Mouse (Mus musculus) ZHBTc4 (cell line): ENCODE measurements around the gene St6galnac3.

Source experiments
- DNase-seq: peaks from one replicate; pipeline ENCODE4 v3.0.0-alpha.2; 2011; ENCODE audit warnings: low read depth, low spot score

St6galnac3 gene

DNA sequence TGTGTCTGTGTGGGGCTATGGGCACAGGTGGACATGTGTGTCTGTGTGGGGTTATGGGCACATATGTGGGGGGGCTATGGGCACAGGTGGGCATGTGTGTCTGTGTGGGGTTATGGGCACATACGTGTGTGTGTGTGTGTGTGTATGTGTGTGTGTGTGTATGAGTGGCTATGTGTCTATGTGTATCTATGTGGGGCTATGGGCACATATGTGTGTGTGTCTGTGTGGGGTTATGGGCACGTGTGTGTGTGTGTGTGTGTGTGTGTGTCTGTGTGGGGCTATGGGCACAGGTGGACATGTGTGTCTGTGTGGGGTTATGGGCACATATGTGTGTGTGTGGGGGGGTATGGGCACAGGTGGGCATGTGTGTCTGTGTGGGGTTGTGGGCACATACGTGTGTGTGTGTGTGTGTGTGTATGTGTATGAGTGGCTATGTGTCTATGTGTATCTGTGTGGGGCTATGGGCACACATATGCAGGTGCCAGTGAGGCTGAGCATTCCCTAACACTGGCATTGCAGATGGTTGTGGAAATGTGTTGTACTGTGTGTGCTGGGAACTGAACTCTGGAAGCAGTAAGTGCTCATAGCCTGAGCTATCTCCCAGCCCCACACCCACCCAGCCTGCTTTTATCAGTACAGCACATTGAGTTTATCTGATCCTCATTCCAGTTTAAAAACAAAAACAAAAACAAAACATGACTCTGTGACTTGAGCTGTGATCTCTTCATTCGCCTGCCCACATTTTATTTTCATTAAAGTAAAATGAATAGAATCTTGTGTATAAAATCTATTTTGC lies 8.6 kb upstream of the St6galnac3 start:
- DNase-seq, result no peak

DNA sequence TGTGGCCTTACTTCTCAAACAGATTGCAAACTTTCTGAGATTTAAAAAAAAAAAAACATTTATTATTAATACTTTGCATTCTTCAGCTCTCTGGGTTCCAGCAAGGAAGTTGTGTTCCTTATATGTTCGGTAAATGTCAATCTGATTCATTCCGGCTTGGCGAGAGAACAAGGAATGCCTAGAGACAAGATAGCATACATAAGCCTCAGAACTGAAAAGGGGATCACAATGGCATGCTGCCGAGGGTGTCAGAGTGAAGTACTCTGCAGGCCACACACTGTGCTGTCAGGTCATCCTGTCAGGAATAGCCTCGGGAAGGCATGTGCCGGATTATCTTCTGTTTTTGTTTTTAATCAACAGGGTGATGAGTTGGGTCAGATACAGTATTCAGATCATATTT lies 7.8 kb upstream of the St6galnac3 start:
- DNase-seq, result no peak

DNA sequence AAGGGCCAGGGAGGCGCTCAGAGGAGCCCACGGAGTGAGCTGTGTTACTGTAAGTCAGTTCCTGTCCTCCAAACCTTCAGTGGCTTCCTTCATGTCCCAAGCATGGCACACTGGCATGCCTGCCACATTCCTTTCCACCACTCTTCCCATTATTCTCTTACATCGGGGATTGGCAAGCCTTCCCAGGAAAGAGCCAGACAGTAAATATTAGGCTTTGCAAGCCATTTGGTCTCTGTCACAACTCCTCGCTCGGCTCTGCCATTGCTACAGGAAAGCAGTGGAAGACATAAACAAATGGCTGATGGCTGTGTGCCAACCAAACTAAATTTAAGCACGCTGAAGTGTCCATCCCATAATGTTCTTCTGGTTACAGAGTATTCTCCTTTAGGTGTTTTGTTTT lies 7.1 kb upstream of the St6galnac3 start:
- DNase-seq, result no peak

DNA sequence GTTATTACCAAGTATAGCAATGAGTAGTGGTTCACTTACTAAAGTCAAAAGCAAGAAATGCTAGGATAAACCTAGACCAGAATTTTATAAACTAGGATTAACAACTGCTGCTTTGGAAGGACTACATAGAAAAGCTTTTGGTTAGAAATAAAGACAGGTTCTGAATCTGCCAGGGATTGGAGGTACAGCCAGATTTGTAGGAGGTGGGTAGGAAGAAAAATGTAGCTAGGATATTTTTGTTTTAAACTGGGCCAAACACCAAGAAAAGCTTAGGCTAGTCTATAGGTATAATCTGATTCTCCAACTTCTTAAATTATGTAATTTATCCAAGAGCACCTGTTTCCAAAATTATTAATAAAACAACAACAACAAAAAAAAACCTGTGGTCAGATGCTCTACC lies 3.6 kb upstream of the St6galnac3 start:
- no peak for DNase-seq

DNA sequence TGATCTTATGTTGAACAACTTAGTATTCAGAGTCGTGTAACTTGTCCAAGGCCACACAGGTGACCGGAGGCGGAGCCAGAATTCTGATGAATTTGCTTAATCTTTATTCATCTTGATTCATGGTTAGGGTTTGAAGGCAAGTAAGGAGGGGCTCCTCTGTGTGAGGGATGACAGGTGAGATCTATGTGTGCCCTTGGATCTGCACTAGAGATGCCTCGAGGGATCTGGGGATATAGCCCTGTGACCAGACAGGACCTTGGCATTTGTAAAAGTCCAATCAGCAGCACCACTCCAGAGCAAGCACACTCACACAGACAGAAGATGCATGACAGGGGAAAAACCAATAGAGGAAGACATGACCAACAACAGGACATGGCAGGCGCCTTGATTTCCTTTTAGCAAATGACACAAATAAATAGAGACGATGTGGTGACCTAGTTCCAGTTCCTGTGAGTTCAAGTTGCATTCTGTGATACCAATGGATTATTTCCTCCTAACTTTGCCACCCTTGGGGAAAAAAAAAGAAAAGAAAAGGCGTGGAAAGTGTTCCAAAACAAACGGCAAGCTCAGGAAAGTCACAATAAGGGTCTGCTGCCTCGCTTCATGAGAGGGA lies 1.4 kb downstream of the St6galnac3 start:
- DNase-seq, result no peak

DNA sequence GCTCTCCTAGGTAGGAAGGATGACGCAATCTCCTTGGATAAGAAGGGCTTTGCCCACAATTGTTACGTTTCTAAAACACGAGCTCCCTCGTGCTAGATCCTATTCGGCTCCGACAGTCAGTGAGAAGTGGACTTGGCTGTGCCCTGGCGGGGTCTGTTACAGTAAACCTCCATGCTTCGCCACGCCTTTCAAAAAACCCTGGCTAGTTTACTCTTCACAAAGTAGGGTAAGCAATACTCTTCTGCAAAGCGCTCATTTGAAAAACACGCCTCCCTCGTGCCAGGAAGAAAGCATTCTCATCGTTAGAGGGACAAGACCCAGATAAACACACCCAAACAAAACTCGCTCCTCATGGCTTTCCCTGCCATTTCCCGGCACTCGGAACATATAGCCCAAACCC lies 3.4 kb downstream of the St6galnac3 start:
- DNase-seq, result no peak

DNA sequence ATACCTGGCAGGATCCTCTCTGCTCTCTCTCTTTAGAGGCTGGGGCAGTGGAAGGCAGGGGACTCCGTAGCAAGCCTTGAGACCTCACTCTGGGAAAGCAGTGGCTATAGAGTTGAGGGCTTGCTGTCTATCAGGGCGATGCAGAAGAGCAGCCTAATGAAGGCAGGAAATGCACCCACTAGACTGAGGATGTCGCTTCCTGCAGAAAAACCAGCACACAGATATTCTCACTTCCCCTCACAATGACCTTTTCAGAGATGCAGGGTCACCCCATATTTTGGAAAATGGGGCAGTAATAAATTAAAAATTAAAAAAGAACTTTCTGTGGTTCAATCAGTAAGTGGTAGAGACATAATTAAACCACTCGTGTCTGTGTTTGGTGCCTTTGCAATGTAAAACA lies 4.1 kb downstream of the St6galnac3 start:
- DNase-seq, result no peak

DNA sequence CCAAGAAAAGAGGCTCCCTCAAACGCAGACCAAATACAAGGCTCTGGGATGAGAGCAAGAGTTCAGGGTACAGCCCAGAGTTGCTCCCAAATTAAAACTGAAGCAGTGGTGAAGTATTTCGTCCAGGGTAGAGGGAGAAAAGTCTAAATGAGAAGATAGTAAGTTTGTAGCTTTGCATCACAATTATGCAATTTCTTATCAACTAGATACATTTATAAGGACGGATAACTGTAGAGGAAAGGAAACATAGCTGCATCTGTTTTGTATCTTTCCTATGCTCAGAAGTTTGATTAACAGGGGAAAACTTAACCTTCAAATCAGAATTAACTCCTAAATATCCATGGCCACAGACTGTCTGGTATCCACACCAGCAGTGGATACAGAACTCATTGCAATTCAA lies 4.7 kb downstream of the St6galnac3 start:
- no peak for DNase-seq

DNA sequence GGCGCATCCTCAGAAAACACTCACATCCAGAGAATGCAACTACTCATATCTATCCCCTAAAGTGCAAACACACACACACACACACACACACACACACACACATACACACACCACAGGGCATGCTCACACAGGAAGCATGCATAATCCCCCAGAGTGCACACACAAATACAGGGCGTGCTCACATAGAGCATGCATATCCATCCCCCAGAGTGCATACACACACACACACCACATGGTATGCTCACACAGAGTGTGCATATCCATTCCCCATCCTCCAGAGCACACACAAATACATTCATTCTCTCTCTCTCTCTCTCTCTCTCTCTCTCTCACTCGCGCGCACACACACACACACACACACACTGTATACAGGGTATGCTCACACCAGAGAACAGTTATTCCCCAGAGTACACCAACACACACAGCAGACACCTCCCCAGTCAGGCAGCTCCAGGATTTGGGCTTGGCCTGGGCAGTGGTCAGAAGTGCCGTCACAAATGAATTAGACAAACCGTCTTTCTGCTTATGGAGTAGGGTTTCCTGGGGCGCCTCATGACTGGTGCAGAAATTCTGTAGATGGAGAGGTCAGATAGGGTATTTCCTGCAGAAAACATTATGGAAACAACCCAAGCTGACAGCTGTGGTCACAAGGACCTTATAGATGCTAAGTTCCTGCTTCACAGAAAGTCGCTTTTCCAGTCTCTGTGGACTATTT lies 5.6 kb downstream of the St6galnac3 start:
- DNase-seq, result no peak

DNA sequence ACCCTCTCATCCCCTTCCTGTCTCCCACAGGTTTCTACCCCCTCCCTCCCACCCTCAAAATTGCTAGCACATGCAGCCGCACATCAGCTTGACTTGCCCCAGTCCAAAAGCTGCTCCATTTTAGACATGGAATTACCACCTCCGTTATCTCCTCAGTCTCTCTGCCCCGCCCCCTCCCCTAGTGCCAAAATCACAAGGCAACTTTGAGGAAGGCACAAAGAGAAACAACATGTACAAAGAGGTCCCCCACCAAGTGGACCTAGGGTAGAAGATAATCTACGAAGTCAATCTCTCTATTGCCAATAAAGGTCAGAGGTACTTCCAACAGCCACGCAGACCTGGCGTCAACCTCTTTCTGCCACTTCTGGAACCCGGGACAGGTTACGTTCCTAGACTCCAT lies 6.2 kb downstream of the St6galnac3 start:
- no peak for DNase-seq

DNA sequence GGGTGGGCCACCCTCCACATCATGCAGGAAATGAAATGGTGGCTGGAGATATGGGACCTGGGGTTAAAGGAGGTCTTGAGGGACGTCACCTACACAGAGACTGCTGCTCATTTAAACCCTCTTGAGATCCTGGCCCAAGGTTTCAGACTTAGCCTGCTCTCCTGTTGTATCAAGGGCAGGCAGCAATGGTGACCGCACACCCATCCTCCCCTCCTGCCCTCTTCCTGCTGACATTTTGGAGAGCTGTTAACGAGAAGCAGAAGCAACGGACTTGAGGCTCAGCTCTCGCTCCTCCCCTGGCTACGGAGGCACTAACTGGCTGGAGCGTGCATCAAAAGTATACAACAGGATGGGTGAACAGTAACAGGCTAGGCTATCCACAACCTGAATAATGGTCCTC lies 7.2 kb downstream of the St6galnac3 start:
- DNase-seq, result peak; percentile 43

DNA sequence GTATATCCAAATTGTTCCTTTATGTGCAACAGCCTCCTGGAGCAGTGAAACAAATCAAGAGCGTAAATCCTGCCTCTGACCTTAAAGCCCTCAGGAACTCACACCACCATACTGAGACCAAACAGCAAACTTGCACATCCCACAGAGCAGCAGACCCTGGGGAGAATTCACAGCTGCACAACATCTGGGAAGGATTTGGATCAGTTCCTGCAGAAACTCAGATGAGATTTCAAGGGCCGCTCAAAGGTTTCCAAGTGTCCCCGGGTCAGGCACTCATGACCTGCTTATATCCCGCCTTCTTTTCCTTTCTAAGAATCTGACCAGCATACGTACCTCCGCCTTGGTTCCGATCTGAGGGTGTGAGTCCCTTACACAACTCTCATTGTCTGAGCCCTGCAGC lies 9.3 kb downstream of the St6galnac3 start:
- DNase-seq, result no peak

DNA sequence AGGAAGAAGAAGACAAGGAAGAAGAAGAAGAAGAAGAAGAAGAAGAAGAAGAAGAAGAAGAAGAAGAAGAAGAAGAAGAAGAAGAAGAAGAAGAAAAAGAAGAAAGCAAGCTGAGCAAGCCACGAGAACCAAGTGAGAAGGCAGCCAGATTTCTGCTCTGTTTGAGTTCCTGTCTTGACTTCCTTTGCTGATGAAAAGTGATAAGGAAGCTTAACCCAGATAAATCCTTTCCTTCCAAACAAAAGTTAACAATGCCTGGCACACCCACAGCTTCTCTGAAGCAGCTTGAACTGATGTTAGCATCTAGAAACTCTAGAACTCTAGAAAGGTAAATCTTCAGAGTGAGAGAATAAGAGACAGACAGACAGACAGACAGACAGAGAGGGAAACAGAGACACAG lies 14.4 kb downstream of the St6galnac3 start:
- DNase-seq, result no peak

DNA sequence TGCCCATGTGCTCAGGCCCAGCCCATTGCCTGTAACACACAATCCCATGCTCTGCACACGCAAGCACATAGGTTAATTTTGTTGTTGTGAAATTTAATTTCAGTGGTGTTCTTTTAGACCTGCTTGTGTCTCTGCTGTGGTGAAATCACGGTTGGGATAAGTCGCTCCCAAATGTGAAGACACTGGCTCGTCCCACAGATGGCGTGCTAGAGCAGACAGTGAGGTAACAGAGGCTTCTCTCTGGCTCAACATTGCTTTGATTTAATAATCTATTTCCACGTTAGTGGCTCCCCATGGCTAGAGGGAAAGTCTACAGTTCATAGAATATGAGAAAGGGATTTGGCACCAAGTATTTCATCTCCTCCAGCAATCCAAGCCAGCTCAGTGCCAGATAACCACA lies 17.3 kb downstream of the St6galnac3 start:
- DNase-seq, result no peak

DNA sequence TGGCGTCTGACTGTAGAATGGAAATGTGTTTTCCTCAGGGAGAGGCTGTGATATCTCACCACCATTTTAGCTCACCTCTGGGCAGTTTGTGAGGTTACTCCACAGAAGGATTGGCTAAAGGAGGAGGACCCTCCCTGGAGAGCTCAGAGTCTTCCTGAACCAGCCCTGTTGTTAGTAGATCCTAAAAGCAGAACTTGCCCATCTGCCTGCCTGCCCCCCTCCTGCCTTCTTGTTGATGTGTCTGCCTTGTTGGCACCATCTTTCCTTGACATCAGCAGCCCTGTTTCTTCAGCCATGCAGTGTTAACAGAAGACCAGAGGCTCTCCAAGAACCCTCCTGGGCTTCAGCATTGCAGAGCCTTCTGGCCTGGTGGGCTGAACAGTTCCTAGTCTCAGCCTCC lies 18.1 kb downstream of the St6galnac3 start:
- DNase-seq, result no peak

DNA sequence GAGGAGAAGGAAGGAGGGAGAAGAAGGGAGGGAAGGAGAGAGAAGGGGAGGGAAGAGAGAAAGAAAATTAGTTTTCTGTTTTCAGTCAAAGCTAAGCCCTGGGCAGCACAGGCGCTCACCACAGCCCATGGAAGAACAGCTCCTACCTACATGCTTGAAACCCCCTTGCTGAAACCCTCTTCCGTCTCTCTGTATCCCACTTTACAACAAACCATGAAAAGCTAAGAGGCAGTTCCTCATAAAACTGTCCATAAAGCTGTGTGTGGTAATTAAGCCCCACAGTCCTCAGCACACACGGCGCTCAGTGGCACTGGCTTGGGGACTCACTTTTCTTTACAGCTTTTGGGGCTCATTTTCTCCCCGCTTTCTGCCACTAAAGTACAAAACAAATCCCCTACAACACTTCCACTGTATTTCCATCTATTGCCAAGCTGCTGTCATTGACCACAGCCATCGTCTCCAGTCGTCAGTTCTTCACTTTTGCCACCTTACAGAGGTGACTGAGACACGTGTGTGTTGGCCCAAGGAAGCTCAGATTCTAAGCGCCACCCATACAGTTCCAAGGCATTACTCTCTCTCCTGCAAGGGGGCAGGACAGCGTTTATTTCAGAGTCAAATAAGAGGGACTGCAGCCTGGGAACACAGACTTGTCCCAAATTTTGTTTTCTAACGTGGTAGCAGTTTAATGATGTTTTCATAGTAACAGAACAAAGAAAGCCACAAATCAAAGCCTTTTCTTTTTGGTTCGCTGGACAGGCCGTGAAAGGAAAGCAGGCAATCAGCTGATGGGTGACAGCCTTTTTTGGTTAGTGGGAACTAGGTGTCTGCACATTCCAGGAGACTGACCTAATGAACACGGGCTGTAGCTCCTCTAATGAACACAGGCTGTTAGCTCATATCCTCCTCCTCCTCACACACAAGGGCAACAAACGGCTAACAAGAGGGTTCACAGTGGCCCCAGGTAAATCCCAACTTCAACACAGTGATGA lies 22.9 kb downstream of the St6galnac3 start:
- no peak for DNase-seq

DNA sequence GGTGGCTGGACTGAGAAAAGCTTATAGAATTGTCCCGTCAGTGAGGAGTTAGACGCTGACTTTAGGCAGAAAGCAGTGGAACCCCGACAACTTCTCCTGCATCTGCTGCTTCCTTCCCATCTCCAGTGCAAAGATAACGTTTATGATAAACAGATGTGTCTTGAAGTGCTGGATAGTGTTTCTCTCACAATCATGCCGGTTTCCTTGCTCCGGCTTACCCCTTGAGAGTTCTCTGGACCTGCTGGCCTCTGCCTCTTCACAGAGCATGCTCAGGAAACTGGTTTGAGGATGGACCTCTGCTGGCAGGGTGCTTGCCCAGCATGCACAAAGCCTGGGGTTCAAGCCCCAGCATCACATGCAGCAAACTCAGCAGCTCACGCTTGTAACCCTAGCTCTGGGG lies 23.8 kb downstream of the St6galnac3 start:
- no peak for DNase-seq

DNA sequence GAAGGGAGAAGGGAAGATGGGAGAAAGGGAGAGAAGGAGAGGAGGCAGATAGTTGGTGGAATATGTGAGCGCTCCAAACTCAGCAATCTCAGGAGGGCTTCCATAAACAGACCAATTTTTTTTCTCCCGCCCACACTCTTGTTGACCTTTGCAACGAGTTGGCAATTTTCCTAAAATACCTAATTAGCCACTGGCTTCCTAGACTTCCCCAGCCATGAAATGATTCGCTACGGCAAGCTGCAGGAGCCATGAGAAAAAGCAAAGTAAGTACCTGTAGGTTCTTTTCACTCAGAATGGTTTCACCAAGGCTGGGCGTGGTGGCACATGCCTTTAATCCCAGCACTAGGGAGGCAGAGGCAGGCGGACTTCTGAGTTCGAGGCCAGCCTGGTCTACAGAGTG lies 25.9 kb downstream of the St6galnac3 start:
- DNase-seq, result no peak

DNA sequence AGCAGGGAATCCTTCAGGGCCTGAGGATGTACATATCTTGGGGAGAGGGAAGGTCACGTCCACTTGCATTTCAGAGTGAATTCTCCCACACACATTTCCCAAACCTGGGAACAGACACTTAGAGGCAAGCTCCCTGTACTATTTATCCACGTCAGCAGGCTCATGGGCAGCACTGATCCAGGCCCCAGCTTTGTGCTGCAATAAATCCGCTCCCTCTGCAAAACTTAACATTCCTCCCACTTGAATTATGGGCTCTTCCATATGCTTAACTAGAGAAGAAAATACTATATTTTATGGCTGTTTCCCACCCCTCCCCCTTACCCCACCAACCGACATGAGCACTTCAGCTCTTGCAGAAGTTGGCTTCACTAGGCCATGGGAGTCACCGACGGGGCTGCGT lies 32.0 kb downstream of the St6galnac3 start:
- DNase-seq, result no peak

DNA sequence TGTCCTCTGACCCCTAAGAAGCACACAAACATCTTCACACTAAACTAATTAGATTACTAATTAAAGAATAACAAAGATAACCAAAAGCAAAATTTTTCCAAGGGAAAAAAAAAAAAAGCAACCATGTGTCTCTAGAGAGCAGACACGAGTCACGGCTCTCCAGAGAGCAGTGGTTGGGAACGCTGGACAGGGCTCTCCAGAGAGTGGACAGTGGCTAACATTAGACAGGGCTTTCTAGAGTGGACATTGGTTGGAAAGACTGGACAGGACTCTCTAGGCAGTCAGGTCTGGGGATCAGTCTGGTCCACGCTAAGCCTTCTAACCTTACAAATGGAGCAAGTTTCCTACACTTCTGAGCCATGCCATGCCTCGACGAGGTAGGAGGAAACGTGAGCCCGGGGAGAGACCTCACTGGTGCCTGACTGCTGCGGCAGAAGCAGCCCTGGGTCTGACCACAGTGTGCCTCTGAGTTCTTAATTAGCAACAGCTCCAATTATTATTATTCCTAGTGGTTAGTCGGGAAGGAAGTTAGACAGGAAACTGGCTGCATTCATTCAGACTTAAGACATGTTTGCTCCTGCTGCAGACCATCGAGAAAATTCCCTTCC lies 32.7 kb downstream of the St6galnac3 start:
- no peak for DNase-seq

DNA sequence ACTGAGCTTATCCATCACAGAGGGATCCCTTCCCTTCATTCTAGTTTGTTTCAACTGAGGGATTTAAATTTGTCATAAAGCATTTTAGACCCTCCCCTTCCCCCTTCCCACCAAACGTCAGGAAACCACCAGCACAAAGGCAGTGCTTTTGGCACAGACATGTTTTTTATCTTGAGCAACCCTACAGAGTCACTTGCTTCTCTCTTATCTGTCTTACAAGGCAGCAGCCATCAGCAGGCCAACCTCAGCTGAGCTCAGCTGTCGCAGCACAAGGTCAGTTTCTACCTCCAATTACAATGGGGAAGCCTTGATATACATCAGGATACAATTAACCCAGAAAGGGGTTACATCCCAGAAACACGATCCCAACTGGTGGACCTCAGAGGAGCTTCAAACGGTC lies 33.4 kb downstream of the St6galnac3 start:
- no peak for DNase-seq
